Mouse (Mus musculus) cerebellum, adult 2 months (tissue): ENCODE data around the gene Ffar2.

Source experiments
- CTCF ChIP-seq: fragments of 200-500 bp; IDR thresholded peaks from 2 replicates; pipeline ENCODE4 v1.5.1; 2011; ENCODE audit warnings: low read depth, mild to moderate bottlenecking, control low read depth, low read length, moderate library complexity, borderline replicate concordance; ENCODE audit not compliant: insufficient read depth
- POLR2A ChIP-seq: fragments of 200-500 bp; IDR thresholded peaks from 2 replicates; pipeline ENCODE4 v1.6.1; 2011; ENCODE audit warnings: low read length, control low read depth, borderline replicate concordance; ENCODE audit not compliant: insufficient read depth

- no peak for TF ChIP-seq CTCF
- no peak for TF ChIP-seq POLR2A
Measured at GRCm38 (mm10) chr7:30856078-30856477, 32.5 kb upstream of the Ffar2 start, which contains the start of gene Ffar3.
